Mouse (Mus musculus) brown adipose tissue, adult 24 weeks (tissue): ENCODE data around the gene Tsc22d2. TPM values are rescaled to one million over a fixed set of nuclear protein-coding genes. Genes with fewer than 3 reads are reported as not detected.
A peak's percentile ranks its signal among the peaks of the same experiment; 100 is the strongest.

ENCODE experiments used
- H3K27ac ChIP-seq: fragments of 200-500 bp; replicated peaks from 2 replicates; pipeline ENCODE4 v1.5.1; 2012; ENCODE audit warnings: low read depth, mild to moderate bottlenecking, low read length
- H3K4me1 ChIP-seq: fragments of 200-500 bp; 2 replicates; pipeline ENCODE4 v1.6.1; 2012; ENCODE audit warnings: low read length, mixed read lengths; ENCODE audit not compliant: control insufficient read depth, insufficient read depth, insufficient read length
- H3K4me3 ChIP-seq: fragments of 200-500 bp; 2 replicates; pipeline ENCODE4 v1.5.1; 2012; ENCODE audit warnings: low read depth, mild to moderate bottlenecking, low read length, moderate library complexity; ENCODE audit not compliant: insufficient read depth
- polyA plus RNA-seq: library from polyadenylated mRNA; stranded (reverse); fragments of >200 nt; gene quantifications from 2 replicates; pipeline ENCODE4 v1.2.4, GENCODE M21; 2012; ENCODE audit not compliant: missing spikeins, insufficient read depth, insufficient read length

Tsc22d2 gene
- 11.3 and 12.0 TPM in 2 replicates for polyA plus RNA-seq

DNA sequence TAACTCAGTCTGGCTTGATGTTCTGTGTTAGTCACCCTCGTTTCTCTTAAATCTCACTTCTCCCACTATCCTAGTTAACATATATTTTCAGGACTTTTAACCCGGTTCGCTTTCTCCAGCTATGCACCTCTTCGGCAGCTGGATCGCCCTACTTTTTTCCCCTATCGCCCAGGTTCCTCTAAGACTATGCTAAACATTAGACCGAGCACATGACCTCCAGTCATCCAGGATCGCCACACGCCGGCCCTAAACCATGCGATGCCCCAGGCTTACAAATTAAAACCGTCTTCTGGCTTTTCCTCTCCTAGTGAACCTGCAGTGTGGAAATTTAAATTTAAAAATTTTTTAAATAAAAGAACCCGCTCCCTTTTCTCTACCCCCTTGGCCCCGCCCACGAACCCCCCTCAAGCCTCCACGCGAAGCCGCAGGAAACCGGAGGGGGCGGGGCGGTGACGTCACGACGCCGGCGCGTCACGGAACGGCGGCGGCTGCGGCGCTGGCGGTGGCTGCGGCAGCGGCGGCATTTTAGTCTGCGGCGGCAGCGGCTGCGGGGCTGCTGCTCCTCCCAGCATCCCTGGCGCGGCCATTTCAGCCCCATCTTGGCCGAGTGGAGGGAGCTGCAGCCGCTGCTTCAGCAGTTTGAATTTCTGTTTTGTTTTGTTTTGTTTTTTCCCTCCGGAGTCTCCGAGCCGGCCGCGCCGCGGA is at the start of gene Tsc22d2:
Tsc22d2 (plus strand) TSS at position 482 of the 705 bp plus-strand sequence.
- peak within 1 kb of the TSS; percentile 99 for H3K4me3 ChIP-seq
- H3K27ac ChIP-seq = peak within 1 kb of the TSS; percentile 83
- H3K4me1 ChIP-seq = no peaks in the 10 kb centered on the region

GRCm38 (mm10) chr3:58366756-58367155 is 47.8 kb upstream of the Tsc22d2 start:
- Histone ChIP-seq H3K27ac (no peak overlapping the region), H3K4me1 (no peaks in the 10 kb centered on the region; the same call in 1 of the 2 replicates), H3K4me3 (no peak overlapping the region)

GRCm38 (mm10) chr3:58370811-58371210 is 43.7 kb upstream of the Tsc22d2 start:
- no peaks in the 10 kb centered on the region; the same call in 1 of the 2 replicates for H3K4me1 ChIP-seq
- H3K4me3 ChIP-seq = no peak overlapping the region
- H3K27ac ChIP-seq = no peak overlapping the region

GRCm38 (mm10) chr3:58372066-58372904 is 42.2 kb upstream of the Tsc22d2 start:
- peak overlapping the region; percentile 86 for H3K27ac ChIP-seq
- H3K4me1 ChIP-seq = no peaks in the 10 kb centered on the region; the same call in 1 of the 2 replicates
- peak overlapping the region; percentile 35 for H3K4me3 ChIP-seq

DNA sequence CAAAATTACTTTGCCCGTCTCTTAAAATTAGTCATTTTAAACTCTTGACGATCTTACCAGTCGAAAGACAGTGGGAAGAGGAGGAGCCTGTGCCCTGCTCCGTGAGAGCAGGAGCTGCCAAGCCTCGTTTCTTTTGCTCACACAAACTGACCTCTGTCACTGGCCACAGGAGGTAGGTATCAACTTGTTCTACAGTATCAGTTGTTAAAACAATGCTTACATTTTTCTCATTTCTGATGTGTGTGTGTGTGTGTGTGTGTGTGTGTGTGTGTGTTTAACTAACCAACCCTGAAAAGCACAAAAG is 41.7 kb upstream of the Tsc22d2 start:
- Histone ChIP-seq H3K4me3 (peak overlapping the region; percentile 35), H3K27ac (peak overlapping the region; percentile 66), H3K4me1 (no peaks in the 10 kb centered on the region; the same call in 1 of the 2 replicates)

DNA sequence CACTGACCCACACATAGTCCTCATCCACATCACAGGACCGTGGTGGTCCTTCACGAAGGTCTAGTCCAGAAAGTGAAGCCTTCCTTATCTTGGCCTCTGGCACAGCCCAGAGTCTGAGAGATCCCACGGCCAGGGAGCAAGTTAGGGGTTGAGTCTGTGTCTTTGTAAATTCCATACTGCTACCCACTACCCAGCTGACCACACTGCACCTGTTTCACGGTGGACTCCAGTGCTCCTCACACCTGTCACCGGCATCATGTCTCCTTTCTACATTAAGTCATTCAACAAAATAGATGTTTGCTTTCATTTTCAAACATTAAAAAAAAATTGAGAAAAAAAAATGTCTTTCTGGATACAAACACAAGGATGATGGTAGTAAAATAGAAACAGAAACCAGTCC is 40.2 kb upstream of the Tsc22d2 start:
- Histone ChIP-seq H3K4me1 (no peaks in the 10 kb centered on the region; the same call in 1 of the 2 replicates), H3K27ac (no peak overlapping the region), H3K4me3 (no peak overlapping the region)

DNA sequence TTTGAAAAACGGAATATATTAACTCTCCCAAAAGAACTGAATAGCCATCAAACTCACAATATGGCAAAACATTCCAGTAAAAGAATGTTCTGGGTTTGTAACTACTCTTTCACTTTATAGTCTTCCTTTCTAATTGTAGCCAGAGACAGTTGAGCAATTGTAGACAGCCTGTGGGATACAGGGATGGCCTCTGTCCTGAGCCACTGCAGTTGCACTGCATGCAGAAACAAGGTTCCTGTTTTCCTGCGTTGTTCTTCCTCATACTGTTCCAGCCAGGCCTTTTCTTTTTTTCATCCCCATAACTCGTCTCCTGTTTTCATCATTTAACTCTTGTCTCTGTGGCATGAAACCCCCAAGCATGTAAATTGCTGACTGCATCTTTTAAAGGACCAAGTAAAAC is 37.8 kb upstream of the Tsc22d2 start:
- H3K4me1 ChIP-seq = no peaks in the 10 kb centered on the region; the same call in 1 of the 2 replicates

GRCm38 (mm10) chr3:58377589-58378134 is 36.9 kb upstream of the Tsc22d2 start:
- H3K4me3 ChIP-seq = no peak overlapping the region
- no peaks in the 10 kb centered on the region for H3K4me1 ChIP-seq
- H3K27ac ChIP-seq = no peak overlapping the region

More for the DNA sequence above, 37.8 kb upstream of the Tsc22d2 start:
- Histone ChIP-seq H3K27ac (no peak overlapping the region), H3K4me3 (no peak overlapping the region)

GRCm38 (mm10) chr3:58382676-58383075 is 31.8 kb upstream of the Tsc22d2 start:
- Histone ChIP-seq H3K4me3 (no peak overlapping the region), H3K4me1 (no peaks in the 10 kb centered on the region), H3K27ac (no peak overlapping the region)

DNA sequence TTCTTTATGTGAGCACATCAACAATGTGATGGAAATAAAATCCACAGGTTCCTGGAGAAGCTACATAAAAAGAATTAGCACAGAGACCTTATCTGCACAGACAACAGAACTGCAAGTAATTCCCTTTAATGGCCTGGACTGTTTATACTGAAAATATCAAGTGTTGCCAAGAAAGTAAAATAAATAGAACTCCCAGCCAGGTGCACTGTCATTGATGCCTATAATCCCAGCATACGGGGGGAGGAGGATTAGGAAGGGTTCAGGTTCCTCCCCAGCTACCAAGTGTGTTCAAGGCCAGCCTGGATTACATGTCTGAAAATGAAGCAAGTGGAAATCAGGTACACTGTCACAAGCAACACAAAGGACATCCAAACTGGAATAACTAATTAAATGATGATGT is 29.5 kb upstream of the Tsc22d2 start:
- H3K27ac ChIP-seq = no peak overlapping the region
- no peak overlapping the region for H3K4me3 ChIP-seq
- no peaks in the 10 kb centered on the region for H3K4me1 ChIP-seq

GRCm38 (mm10) chr3:58388731-58389130 is 25.8 kb upstream of the Tsc22d2 start:
- no peak overlapping the region for H3K27ac ChIP-seq
- H3K4me3 ChIP-seq = no peak overlapping the region
- no peaks in the 10 kb centered on the region for H3K4me1 ChIP-seq

DNA sequence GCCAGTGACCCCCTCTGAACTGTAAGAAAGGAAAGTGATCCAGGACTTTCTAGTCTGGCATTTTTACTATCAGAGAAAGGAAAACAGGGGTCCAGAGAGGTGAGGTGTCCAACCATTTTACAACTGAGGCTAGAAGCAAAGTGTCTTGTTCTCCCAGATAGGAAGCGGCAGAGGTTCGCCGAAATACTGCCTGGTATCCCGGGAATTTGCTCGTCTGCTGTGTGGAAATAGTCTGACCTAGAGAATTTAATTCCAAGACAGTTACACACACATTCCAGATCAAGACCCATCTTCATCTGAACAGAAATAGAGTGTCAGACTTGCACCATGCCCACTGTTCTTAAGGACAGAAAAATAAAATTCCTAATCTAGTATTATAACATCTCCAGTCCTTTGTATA is 16.0 kb upstream of the Tsc22d2 start:
- H3K27ac ChIP-seq = no peak overlapping the region
- no peaks in the 10 kb centered on the region for H3K4me1 ChIP-seq
- no peak overlapping the region for H3K4me3 ChIP-seq

DNA sequence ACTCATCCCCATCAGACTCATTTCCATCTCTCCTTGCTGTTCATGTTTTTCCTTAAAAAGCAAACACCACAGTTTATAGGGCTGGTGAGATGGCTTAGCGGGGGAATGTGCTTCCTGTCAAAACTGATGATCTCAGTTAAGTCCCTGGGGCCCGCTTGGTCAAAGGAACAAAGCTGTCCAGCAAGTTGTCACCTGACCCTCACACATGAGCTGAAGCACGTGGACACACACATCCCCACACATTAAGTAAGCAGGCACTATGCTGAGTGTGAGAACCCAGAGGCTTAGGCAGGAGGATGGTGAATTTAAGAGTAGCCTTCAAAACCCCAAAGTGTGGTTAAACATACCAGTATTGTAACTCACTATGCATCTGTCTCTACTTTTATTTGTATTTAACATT is 14.6 kb upstream of the Tsc22d2 start:
- Histone ChIP-seq H3K4me3 (no peak overlapping the region), H3K4me1 (no peaks in the 10 kb centered on the region), H3K27ac (no peak overlapping the region)

DNA sequence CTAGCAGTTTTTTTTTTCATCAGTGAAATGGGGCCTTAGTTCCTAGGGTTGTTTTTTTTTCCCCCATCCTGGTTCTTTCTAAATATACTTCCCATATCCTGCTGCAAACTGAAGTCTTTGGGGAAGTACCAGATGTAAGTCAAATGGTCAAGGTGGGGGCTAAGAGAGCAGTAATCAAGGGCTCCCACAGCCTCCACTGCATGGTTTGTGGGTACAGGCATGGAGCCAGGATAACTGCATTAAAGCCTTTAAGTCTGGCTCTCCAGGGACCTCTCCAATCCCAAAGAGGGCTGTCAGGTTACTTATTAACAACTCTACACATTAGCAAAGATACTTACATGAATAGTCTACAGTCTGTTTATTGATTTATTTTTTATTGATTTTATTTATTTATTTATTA is 2.8 kb upstream of the Tsc22d2 start:
- no peak overlapping the region for H3K4me3 ChIP-seq
- H3K4me1 ChIP-seq = no peaks in the 10 kb centered on the region
- H3K27ac ChIP-seq = no peak overlapping the region

GRCm38 (mm10) chr3:58413671-58414070 is 844 bp upstream of the Tsc22d2 start:
- Histone ChIP-seq H3K4me1 (no peaks in the 10 kb centered on the region), H3K4me3 (peak overlapping the region; percentile 64; the same call in 1 of the 2 replicates), H3K27ac (peak overlapping the region; percentile 81; the same call in 1 of the 2 replicates)
